Mouse (Mus musculus): ENCODE measurements around the gene AI481877. TPM values are rescaled to one million over a fixed set of nuclear protein-coding genes. Genes with fewer than 3 reads are reported as not detected.

Gene AI481877
- total and polyA plus RNA-seq, 3 experiments: not detected

DNA sequence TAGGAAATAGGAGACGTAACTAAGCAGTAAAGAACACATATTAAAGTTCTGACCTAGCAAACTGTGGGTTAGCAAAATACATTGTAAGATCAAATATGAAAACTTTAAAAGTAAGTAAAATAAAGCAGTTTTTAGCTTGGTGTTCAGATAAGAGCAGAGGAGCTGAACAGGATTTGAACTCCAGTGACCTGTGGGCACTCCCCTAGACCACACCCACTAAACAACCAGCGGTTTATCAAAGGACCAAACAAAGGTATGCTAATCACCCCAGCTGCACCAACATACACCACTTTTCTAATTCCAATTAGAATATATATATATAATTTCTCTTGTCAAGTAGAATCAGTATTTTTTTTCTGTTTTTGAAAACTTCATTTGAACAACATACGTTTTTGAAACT is 46.9 kb upstream of the AI481877 start:
- DNase-seq (ENCODE audit: extremely low read depth): no peak
- no peaks in the 10 kb centered on the region for H3K36me3 ChIP-seq (replicated peaks in 1 of 2; ENCODE audit: control insufficient read depth in 1 of 2, insufficient read depth in 1 of 2, low read length in 1 of 2)
- no peaks in the 10 kb centered on the region for H3K27me3 ChIP-seq (replicated peaks)
- no peak overlapping the region for H3K9ac ChIP-seq (ENCODE audit: insufficient read depth, low read depth)
- no peak overlapping the region for H3K4me2 ChIP-seq (ENCODE audit: insufficient read depth, low read depth, poor library complexity, severe bottlenecking)
- H3K4me3 ChIP-seq (replicated peaks in 1 of 3; ENCODE audit: low read depth in 2 of 3, low read length in 2 of 3, poor library complexity in 1 of 3): no peak overlapping the region
- H3K4me1 ChIP-seq (ENCODE audit: control insufficient read depth in 1 of 2, insufficient read depth in 2 of 2): no peaks in the 10 kb centered on the region; a peak in 1 of 4 replicates
- no peaks in the 10 kb centered on the region for H3K9me3 ChIP-seq (replicated peaks; ENCODE audit: low read length)
- no peak overlapping the region for H3K27ac ChIP-seq (ENCODE audit: insufficient read depth, low read depth)
- dilution Hi-C loops (cut with MboI; ENCODE audit: extremely low pct_ligation_motif_present, extremely low pct_unique_long_range_greater_than_20kb, low sequenced_read_pairs): no loop called here
- H3K79me2 ChIP-seq (replicated peaks; ENCODE audit: control insufficient read depth, extremely low read depth, insufficient read depth, poor library complexity, severe bottlenecking): peaks cover 13% of the 10 kb centered on the region
- in situ Hi-C loops (cut with MboI; ENCODE audit: low pct_ligation_motif_present, low pct_unique_long_range_greater_than_20kb, low sequenced_read_pairs): loop anchor here (25.0 kb wide), 1 partner anchor 152 kb away; no protein-coding TSS in a partner anchor
- TF ChIP-seq RCOR1 (conservative IDR thresholded peaks at IDR 0.05; ENCODE audit: low read depth, low read length) (no peak), MYC (IDR thresholded peaks at IDR 0.05; ENCODE audit: low read depth, low read length) (no peak), USF2 (conservative IDR thresholded peaks at IDR 0.05; ENCODE audit: low read depth, low read length) (no peak)

- no peak overlapping the region for H3K9ac ChIP-seq (ENCODE audit: insufficient read depth, low read depth)
- H3K4me2 ChIP-seq (ENCODE audit: insufficient read depth, low read depth, poor library complexity, severe bottlenecking): no peak overlapping the region
- no peaks in the 10 kb centered on the region for H3K4me1 ChIP-seq (ENCODE audit: control insufficient read depth in 1 of 2, insufficient read depth in 2 of 2)
- no peaks in the 10 kb centered on the region for H3K79me2 ChIP-seq (replicated peaks; ENCODE audit: control insufficient read depth, extremely low read depth, insufficient read depth, poor library complexity, severe bottlenecking)
- H3K27me3 ChIP-seq (replicated peaks): no peaks in the 10 kb centered on the region
- dilution Hi-C loops (cut with MboI; ENCODE audit: extremely low pct_ligation_motif_present, extremely low pct_unique_long_range_greater_than_20kb, low sequenced_read_pairs) (no loop called here), in situ Hi-C loops (cut with MboI; ENCODE audit: low pct_ligation_motif_present, low pct_unique_long_range_greater_than_20kb, low sequenced_read_pairs) (loop anchor here (25.0 kb wide), 1 partner anchor 156 kb away; no protein-coding TSS in a partner anchor)
- no peaks in the 10 kb centered on the region for H3K9me3 ChIP-seq (replicated peaks; ENCODE audit: low read length)
- no peak for DNase-seq (ENCODE audit: extremely low read depth)
- no peak for TF ChIP-seq USF1 (IDR thresholded peaks at IDR 0.05; ENCODE audit: low read depth, low read length)
- TF ChIP-seq USF2 (conservative IDR thresholded peaks at IDR 0.05; ENCODE audit: low read depth, low read length): no peak
- TF ChIP-seq SMC3 (IDR thresholded peaks at IDR 0.05; ENCODE audit: low read depth, low read length): no peak
- no peak for TF ChIP-seq GABPA (IDR thresholded peaks at IDR 0.05; ENCODE audit: insufficient replicate concordance, low read depth, low read length)
- TF ChIP-seq JUND (conservative IDR thresholded peaks at IDR 0.05; ENCODE audit: low read depth, low read length): no peak
- TF ChIP-seq KAT2A (IDR thresholded peaks at IDR 0.05; ENCODE audit: insufficient replicate concordance, low read length): no peak
- TF ChIP-seq CHD2 (IDR thresholded peaks at IDR 0.05; ENCODE audit: low read length): no peak
- TF ChIP-seq ZC3H11A (IDR thresholded peaks at IDR 0.05; ENCODE audit: low read depth, low read length): no peak
- TF ChIP-seq CHD1 (IDR thresholded peaks at IDR 0.05; ENCODE audit: low read depth, low read length): no peak
- no peak for TF ChIP-seq HCFC1 (IDR thresholded peaks at IDR 0.05; ENCODE audit: low read depth, low read length)
- no peak for TF ChIP-seq MYC (IDR thresholded peaks at IDR 0.05; ENCODE audit: low read depth, low read length)
- no peak for TF ChIP-seq RAD21 (IDR thresholded peaks at IDR 0.05; ENCODE audit: low read depth, low read length)
- H3K36me3 ChIP-seq (replicated peaks in 1 of 2; ENCODE audit: control insufficient read depth in 1 of 2, insufficient read depth in 1 of 2, low read length in 1 of 2): no peaks in the 10 kb centered on the region
- no peak overlapping the region for H3K27ac ChIP-seq (ENCODE audit: insufficient read depth, low read depth)
- no peak overlapping the region for H3K4me3 ChIP-seq (replicated peaks in 1 of 3; ENCODE audit: low read depth in 2 of 3, low read length in 2 of 3, poor library complexity in 1 of 3)
Measured at GRCm38 (mm10) chr4:59181320-59182271, 42.8 kb upstream of the AI481877 start.

Measured in CH12.LX (cell line).